Mouse (Mus musculus): ENCODE results near the gene Pet100. TPM values are rescaled to one million over a fixed set of nuclear protein-coding genes. Genes with fewer than 3 reads are reported as not detected.

Pet100 gene
- polyA plus RNA-seq, 1 experiment from 2014 or later = 117 TPM

- no peak for ATAC-seq
- H3K9ac ChIP-seq (replicated peaks; ENCODE audit: low read depth) = no peak overlapping the region
- H3K9me3 ChIP-seq (ENCODE audit: low read length) = no peaks in the 10 kb centered on the region
- no peaks in the 10 kb centered on the region for H3K36me3 ChIP-seq (ENCODE audit: insufficient read depth, low read length)
- no peak for DNase-seq (ENCODE audit: low spot score)
- no peak overlapping the region for H3K4me2 ChIP-seq (replicated peaks; ENCODE audit: low read depth, low read length)
- WGBS = 76% methylated on average over 2 of the region's 2 CpGs
- H3K27ac ChIP-seq (ENCODE audit: low read length) = no peak overlapping the region
- no peak for TF ChIP-seq EP300 (IDR thresholded peaks at IDR 0.05)
- no peak for TF ChIP-seq CTCF (IDR thresholded peaks at IDR 0.05)
- peaks cover 5% of the 10 kb centered on the region; the same call in 1 of the 2 replicates for H3K27me3 ChIP-seq (replicated peaks; ENCODE audit: insufficient read depth, low read length)
- no peak overlapping the region for H3K4me3 ChIP-seq (ENCODE audit: low read depth, low read length)
- no peaks in the 10 kb centered on the region for H3K4me1 ChIP-seq (ENCODE audit: insufficient read depth, low read depth, low read length)
Observed at GRCm38 (mm10) chr8:3586452-3586851, 34.9 kb upstream of the Pet100 start.

GRCm38 (mm10) chr8:3586993-3587390 lies 34.4 kb upstream of the Pet100 start, which contains the start of gene Camsap3:
Camsap3 (plus strand) TSS chr8:3587293.
- DNase-seq (ENCODE audit: low spot score) = no peak
- ATAC-seq = no peak

GRCm38 (mm10) chr8:3587391-3588257 lies 33.7 kb upstream of the Pet100 start:
- H3K9me3 ChIP-seq (ENCODE audit: low read length) = no peaks in the 10 kb centered on the region
- DNase-seq (ENCODE audit: low spot score) (peak; percentile 78), ATAC-seq (peak; percentile 90)
- WGBS = 2% methylated on average over 75 of the region's 77 CpGs
- H3K27ac ChIP-seq (ENCODE audit: low read length) = peak overlapping the region; percentile 77
- H3K36me3 ChIP-seq (ENCODE audit: insufficient read depth, low read length) = no peaks in the 10 kb centered on the region
- TF ChIP-seq EP300 (IDR thresholded peaks at IDR 0.05) (no peak), CTCF (IDR thresholded peaks at IDR 0.05) (no peak)
- H3K4me1 ChIP-seq (ENCODE audit: insufficient read depth, low read depth, low read length) = no peaks in the 10 kb centered on the region
- peak overlapping the region; percentile 51 for H3K9ac ChIP-seq (replicated peaks; ENCODE audit: low read depth)
- H3K27me3 ChIP-seq (replicated peaks; ENCODE audit: insufficient read depth, low read length) = peaks cover 5% of the 10 kb centered on the region; the same call in 1 of the 2 replicates
- H3K4me2 ChIP-seq (replicated peaks; ENCODE audit: low read depth, low read length) = peak overlapping the region; percentile 85
- H3K4me3 ChIP-seq (ENCODE audit: low read depth, low read length) = peak overlapping the region; percentile 62

More at GRCm38 (mm10) chr8:3586993-3587390, 34.4 kb upstream of the Pet100 start, which contains the start of gene Camsap3:
- Histone ChIP-seq H3K36me3 (ENCODE audit: insufficient read depth, low read length) (no peaks in the 10 kb centered on the region), H3K4me3 (ENCODE audit: low read depth, low read length) (peak within 1 kb of the TSS; percentile 62), H3K9ac (replicated peaks; ENCODE audit: low read depth) (peak within 1 kb of the TSS; percentile 51), H3K9me3 (ENCODE audit: low read length) (no peaks in the 10 kb centered on the region), H3K27me3 (replicated peaks; ENCODE audit: insufficient read depth, low read length) (peaks cover 5% of the 10 kb centered on the region; the same call in 1 of the 2 replicates), H3K4me2 (replicated peaks; ENCODE audit: low read depth, low read length) (peak within 1 kb of the TSS; percentile 85), H3K4me1 (ENCODE audit: insufficient read depth, low read depth, low read length) (no peaks in the 10 kb centered on the region), H3K27ac (ENCODE audit: low read length) (peak within 1 kb of the TSS; percentile 77)
- WGBS = 0% methylated on average over 4 of the region's 7 CpGs
- no peak for TF ChIP-seq EP300 (IDR thresholded peaks at IDR 0.05)
- TF ChIP-seq CTCF (IDR thresholded peaks at IDR 0.05) = no peak

- H3K27me3 ChIP-seq (replicated peaks; ENCODE audit: insufficient read depth, low read length) = peaks cover 5% of the 10 kb centered on the region; the same call in 1 of the 2 replicates
- 5% methylated on average over 11 of the region's 11 CpGs for WGBS
- H3K9me3 ChIP-seq (ENCODE audit: low read length) = no peaks in the 10 kb centered on the region
- peak overlapping the region; percentile 62 for H3K4me3 ChIP-seq (ENCODE audit: low read depth, low read length)
- no peak for DNase-seq (ENCODE audit: low spot score)
- peak overlapping the region; percentile 85 for H3K4me2 ChIP-seq (replicated peaks; ENCODE audit: low read depth, low read length)
- TF ChIP-seq EP300 (IDR thresholded peaks at IDR 0.05) = no peak
- TF ChIP-seq CTCF (IDR thresholded peaks at IDR 0.05) = no peak
- H3K36me3 ChIP-seq (ENCODE audit: insufficient read depth, low read length) = no peaks in the 10 kb centered on the region
- peak; percentile 27 for ATAC-seq
- peak overlapping the region; percentile 77; the same call in 1 of the 2 replicates for H3K27ac ChIP-seq (ENCODE audit: low read length)
- peak overlapping the region; percentile 51 for H3K9ac ChIP-seq (replicated peaks; ENCODE audit: low read depth)
- H3K4me1 ChIP-seq (ENCODE audit: insufficient read depth, low read depth, low read length) = no peaks in the 10 kb centered on the region
Observed at GRCm38 (mm10) chr8:3588258-3588633, 33.1 kb upstream of the Pet100 start.

- H3K36me3 ChIP-seq (ENCODE audit: insufficient read depth, low read length) = no peaks in the 10 kb centered on the region
- H3K4me1 ChIP-seq (ENCODE audit: insufficient read depth, low read depth, low read length) = no peaks in the 10 kb centered on the region
- no peak for DNase-seq (ENCODE audit: low spot score)
- no peaks in the 10 kb centered on the region for H3K27me3 ChIP-seq (replicated peaks; ENCODE audit: insufficient read depth, low read length)
- no peak for ATAC-seq
- no peak overlapping the region for H3K9ac ChIP-seq (replicated peaks; ENCODE audit: low read depth)
- TF ChIP-seq EP300 (IDR thresholded peaks at IDR 0.05) (no peak), CTCF (IDR thresholded peaks at IDR 0.05) (no peak)
- H3K27ac ChIP-seq (ENCODE audit: low read length) = 0 out of 2 replicates have a peak overlapping the region, but pooled peaks have one; percentile 21
- no peak overlapping the region for H3K4me2 ChIP-seq (replicated peaks; ENCODE audit: low read depth, low read length)
- 58% methylated on average over 3 of the region's 3 CpGs for WGBS
- H3K4me3 ChIP-seq (ENCODE audit: low read depth, low read length) = no peak overlapping the region
- H3K9me3 ChIP-seq (ENCODE audit: low read length) = no peaks in the 10 kb centered on the region
Observed at GRCm38 (mm10) chr8:3593470-3593869, 27.9 kb upstream of the Pet100 start.

DNA sequence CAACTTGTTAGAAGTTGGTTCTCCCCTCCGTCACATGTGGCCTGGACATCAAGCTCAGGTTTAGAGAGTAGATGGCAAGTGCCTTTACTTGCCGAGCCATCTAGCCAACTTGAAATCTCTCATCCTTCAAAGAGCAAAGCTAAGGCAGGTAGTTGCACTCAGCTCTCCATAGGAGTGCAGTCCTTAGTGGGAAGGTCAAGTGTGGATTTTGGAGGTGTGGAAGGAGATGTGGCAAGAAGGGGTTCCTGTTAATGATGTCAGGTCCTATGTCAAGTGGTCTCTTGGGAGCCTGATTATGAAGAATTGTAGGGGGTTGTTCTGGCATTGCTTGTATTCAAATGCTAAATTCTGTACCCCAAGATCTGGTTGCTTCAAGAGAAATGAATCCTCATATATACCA lies 26.9 kb upstream of the Pet100 start:
- Histone ChIP-seq H3K4me1 (ENCODE audit: insufficient read depth, low read depth, low read length) (no peaks in the 10 kb centered on the region), H3K36me3 (ENCODE audit: insufficient read depth, low read length) (no peaks in the 10 kb centered on the region), H3K9ac (replicated peaks; ENCODE audit: low read depth) (no peak overlapping the region), H3K27ac (ENCODE audit: low read length) (no peak overlapping the region), H3K27me3 (replicated peaks; ENCODE audit: insufficient read depth, low read length) (no peaks in the 10 kb centered on the region), H3K9me3 (ENCODE audit: low read length) (no peaks in the 10 kb centered on the region), H3K4me2 (replicated peaks; ENCODE audit: low read depth, low read length) (no peak overlapping the region), H3K4me3 (ENCODE audit: low read depth, low read length) (no peak overlapping the region)
- TF ChIP-seq CTCF (IDR thresholded peaks at IDR 0.05) = no peak
- TF ChIP-seq EP300 (IDR thresholded peaks at IDR 0.05) = peak; percentile 27
- ATAC-seq (peak; percentile 85), DNase-seq (ENCODE audit: low spot score) (peak; percentile 67)
- WGBS = 60% methylated on average over 2 of the region's 2 CpGs

All from lung, postnatal 0 days (tissue).